Mouse (Mus musculus): ENCODE results near the gene Zfp455. TPM values are rescaled to one million over a fixed set of nuclear protein-coding genes. Genes with fewer than 3 reads are reported as not detected.
"Not testable (repeated sequence)": the region's sequence is repeated elsewhere in the genome, so short reads cannot be mapped to it uniquely, and the experiment has no call there.

The Zfp455 gene
- polyA plus RNA-seq (2015; fragmentation: Nextera tagmentation; extraction: Ambion mirVana) = 2.1 and 2.2 TPM in 2 replicates

DNA sequence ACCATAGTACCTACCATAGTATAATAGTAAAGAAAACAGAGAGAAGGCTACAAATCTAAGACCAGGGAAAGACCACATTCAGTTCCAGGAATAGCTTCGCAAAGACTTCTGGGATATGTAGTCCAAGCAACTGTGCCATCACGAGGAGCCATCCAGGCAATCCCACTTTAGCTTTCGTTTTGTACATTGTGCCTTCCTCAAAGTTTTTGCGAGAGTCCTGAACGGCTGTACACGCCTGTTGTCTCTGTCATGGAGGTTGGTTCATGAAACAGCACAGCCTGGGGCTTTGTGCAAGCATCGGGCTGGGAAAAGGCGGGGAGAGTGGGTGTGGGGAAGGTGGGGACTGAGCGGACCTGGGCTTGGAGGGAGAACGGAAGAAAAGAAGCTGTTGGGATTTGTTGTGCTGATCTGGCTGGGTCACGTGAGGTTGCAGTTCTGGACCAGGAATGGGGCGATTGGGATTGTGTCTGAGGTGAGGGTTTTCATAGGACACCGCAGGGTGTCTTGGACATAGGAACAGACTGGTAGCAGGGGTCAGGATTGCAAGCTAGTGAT is at the start of gene Zfp455:
Gene Zfp455 (plus strand): TSS at position 167 of the 555 bp plus-strand sequence.
- Histone ChIP-seq H3K9ac (ENCODE audit: low read length) (peak within 1 kb of the TSS; percentile 89), H3K4me3 (replicated peaks; ENCODE audit: low read length) (peak within 1 kb of the TSS; percentile 91), H3K36me3 (ENCODE audit: control insufficient read depth, insufficient read depth, low read length) (no peaks in the 10 kb centered on the region), H3K9me3 (replicated peaks; ENCODE audit: control insufficient read depth, low read length) (no peaks in the 10 kb centered on the region), H3K4me1 (ENCODE audit: control insufficient read depth, insufficient read depth, low read length) (no peaks in the 10 kb centered on the region), H3K27ac (ENCODE audit: low read length) (peak within 1 kb of the TSS; percentile 49; the same call in 1 of the 2 replicates), H3K4me2 (ENCODE audit: low read depth, low read length) (peak within 1 kb of the TSS; percentile 57), H3K27me3 (ENCODE audit: control insufficient read depth, insufficient read depth, low read length) (no peaks in the 10 kb centered on the region)
- WGBS = 3% methylated on average over 13 of the region's 13 CpGs
- peak; percentile 90 for ATAC-seq (ENCODE audit: insufficient read depth, low FRiP score)

DNA sequence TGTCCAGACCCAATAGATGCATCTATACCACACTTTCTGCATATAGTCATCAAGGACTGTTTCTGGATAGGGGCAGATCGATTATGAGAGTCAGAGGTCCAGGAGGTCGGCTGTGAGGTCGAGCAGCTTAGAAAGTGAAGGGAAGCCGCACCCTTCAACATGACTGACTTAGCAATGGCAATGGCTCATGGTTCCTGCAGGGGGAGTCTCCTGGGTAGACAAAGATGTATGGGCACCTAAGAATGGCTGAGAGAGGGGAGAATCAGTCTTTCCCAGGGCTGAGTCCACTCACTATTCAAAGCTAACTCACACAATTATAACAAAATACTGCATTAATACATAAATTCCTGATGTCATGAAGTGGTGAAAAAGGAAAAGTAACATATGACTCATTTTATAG is 28.2 kb upstream of the Zfp455 start:
- not testable (repeated sequence) for H3K27me3 ChIP-seq (ENCODE audit: control insufficient read depth, insufficient read depth, low read length); H3K4me2 ChIP-seq (ENCODE audit: low read depth, low read length); H3K4me1 ChIP-seq (ENCODE audit: control insufficient read depth, insufficient read depth, low read length); H3K4me3 ChIP-seq (replicated peaks; ENCODE audit: low read length); H3K36me3 ChIP-seq (ENCODE audit: control insufficient read depth, insufficient read depth, low read length); H3K9me3 ChIP-seq (replicated peaks; ENCODE audit: control insufficient read depth, low read length); H3K27ac ChIP-seq (ENCODE audit: low read length); ATAC-seq (ENCODE audit: insufficient read depth, low FRiP score); H3K9ac ChIP-seq (ENCODE audit: low read length)
- 54% methylated on average over 4 of the region's 4 CpGs for WGBS

DNA sequence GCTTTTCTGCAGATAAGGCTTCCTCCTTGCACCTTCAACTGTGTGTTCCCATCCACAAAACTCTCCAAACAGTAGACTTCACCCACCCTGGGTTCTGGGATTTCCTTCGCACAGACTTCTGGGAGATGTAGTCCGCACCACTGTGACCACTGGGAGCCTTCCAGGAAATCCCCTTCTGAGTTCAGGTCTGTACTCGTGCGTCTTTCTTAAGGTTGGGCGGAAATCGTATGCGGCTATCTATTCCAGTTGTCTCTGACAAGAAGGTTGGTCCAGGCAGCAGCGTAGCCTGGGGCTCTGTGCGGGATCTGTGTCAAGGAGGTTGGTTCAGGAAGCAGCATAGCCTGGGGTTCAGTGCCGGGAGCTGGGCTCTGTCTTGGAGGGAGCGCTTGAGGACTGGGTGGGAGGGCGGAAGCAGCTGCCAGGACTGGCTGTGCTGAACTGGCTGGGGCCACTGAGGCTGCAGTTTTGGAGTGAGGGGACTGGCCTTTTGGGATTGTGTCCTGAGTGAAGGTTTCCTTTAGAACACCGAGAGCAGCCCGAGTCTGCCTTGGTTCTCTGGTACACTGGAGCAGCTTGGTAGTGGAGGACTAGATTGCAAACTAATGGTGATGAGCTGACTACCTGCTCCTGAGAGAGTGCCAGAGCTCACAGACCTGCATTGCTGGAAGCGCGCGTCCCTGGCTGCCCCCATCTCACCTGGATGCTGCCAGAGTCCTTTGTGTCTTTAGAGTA is 21.1 kb upstream of the Zfp455 start, which contains the start of gene Rsl1:
Gene Rsl1 (plus strand): TSS at position 192 of the 732 bp plus-strand sequence.
- WGBS = under 1% methylated on average over 17 of the region's 17 CpGs
- H3K36me3 ChIP-seq (ENCODE audit: control insufficient read depth, insufficient read depth, low read length); H3K9me3 ChIP-seq (replicated peaks; ENCODE audit: control insufficient read depth, low read length); H3K27me3 ChIP-seq (ENCODE audit: control insufficient read depth, insufficient read depth, low read length); H3K4me1 ChIP-seq (ENCODE audit: control insufficient read depth, insufficient read depth, low read length): not testable (repeated sequence)
- ATAC-seq (ENCODE audit: insufficient read depth, low FRiP score) = peak; percentile 97
- peak within 1 kb of the TSS; percentile 67 for H3K4me2 ChIP-seq (ENCODE audit: low read depth, low read length)
- H3K4me3 ChIP-seq (replicated peaks; ENCODE audit: low read length) = peak within 1 kb of the TSS; percentile 72
- H3K27ac ChIP-seq (ENCODE audit: low read length) = peak within 1 kb of the TSS; percentile 81
- H3K9ac ChIP-seq (ENCODE audit: low read length) = peak within 1 kb of the TSS; percentile 82

DNA sequence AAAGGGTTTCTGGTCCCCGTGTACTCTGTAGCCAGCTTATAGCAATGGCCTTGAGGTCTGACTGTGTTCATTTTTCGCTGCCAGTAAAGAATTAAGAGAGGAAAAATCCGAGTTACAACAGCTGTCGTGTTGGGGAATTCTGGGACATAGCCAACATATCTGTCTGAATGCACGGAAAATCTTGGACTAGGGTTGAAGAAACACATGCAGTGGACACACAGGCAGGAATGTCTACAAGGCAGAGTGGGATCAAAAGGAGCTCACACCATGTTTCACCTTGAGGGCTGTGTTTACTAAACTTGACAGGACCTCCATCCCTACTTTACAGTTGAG is 20.6 kb upstream of the Zfp455 start:
- no peak overlapping the region for H3K27ac ChIP-seq (ENCODE audit: low read length)
- no peaks in the 10 kb centered on the region for H3K4me1 ChIP-seq (ENCODE audit: control insufficient read depth, insufficient read depth, low read length)
- 13% methylated on average over 5 of the region's 5 CpGs for WGBS
- no peaks in the 10 kb centered on the region for H3K36me3 ChIP-seq (ENCODE audit: control insufficient read depth, insufficient read depth, low read length)
- H3K9ac ChIP-seq (ENCODE audit: low read length) = peak overlapping the region; percentile 82
- no peaks in the 10 kb centered on the region for H3K9me3 ChIP-seq (replicated peaks; ENCODE audit: control insufficient read depth, low read length)
- no peaks in the 10 kb centered on the region for H3K27me3 ChIP-seq (ENCODE audit: control insufficient read depth, insufficient read depth, low read length)
- ATAC-seq (ENCODE audit: insufficient read depth, low FRiP score) = peak; percentile 34; the same call in 1 of the 2 replicates
- H3K4me2 ChIP-seq (ENCODE audit: low read depth, low read length) = peak overlapping the region; percentile 67
- H3K4me3 ChIP-seq (replicated peaks; ENCODE audit: low read length) = peak overlapping the region; percentile 72

DNA sequence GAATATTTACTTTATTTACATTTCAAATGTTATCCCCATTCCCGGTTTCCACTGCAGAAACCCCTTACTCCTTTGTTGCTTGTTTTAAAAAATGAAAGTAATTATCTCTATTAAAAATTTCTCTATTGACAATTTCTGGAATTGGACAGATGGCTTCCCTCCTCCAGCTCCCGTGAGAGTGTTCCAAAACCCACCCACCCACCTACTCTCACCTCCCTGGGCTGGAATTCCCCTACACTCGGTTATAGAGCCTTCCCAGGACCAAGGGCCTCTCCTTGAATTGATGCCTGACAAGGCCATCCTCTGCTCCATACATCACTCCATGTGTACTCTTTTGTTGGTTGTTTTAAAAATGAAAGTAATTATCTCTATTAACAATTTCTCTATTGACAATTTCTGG is 7.3 kb downstream of the Zfp455 start:
- ATAC-seq (ENCODE audit: insufficient read depth, low FRiP score) = no peak
- Histone ChIP-seq H3K27me3 (ENCODE audit: control insufficient read depth, insufficient read depth, low read length) (no peaks in the 10 kb centered on the region), H3K4me3 (replicated peaks; ENCODE audit: low read length) (no peak overlapping the region), H3K9ac (ENCODE audit: low read length) (no peak overlapping the region), H3K4me1 (ENCODE audit: control insufficient read depth, insufficient read depth, low read length) (no peaks in the 10 kb centered on the region), H3K4me2 (ENCODE audit: low read depth, low read length) (no peak overlapping the region), H3K9me3 (replicated peaks; ENCODE audit: control insufficient read depth, low read length) (no peaks in the 10 kb centered on the region), H3K27ac (ENCODE audit: low read length) (no peak overlapping the region), H3K36me3 (ENCODE audit: control insufficient read depth, insufficient read depth, low read length) (no peaks in the 10 kb centered on the region)
- WGBS = 67% methylated on average over 3 of the region's 3 CpGs

DNA sequence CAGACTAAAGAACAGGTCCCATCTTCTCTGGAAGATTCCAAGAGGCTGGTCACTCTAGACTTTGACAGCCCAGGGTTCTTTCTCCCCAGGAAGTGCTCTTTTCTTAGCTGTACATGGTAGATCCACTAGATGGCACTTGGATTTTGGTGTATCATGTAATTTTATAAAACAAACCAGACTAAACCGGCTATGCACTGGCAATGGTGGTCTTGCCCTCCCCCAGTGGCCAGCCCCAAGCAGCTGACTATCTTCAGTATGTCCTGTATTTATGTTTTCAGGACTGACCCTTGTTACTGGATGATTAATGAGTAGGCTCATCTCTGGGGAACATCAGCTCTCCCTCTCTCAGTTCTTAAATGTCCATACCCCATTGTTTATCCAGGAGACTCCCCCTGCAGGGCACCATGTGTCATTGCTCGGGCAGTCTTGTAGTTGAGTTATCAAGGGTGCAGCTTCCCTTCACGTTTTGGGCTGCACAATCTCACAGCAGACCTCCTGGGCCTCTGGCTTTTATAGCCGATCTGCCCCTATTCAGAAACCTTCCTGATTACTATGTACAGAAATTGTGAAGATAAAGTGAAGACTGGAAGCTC is 19.8 kb downstream of the Zfp455 start:
- no peaks in the 10 kb centered on the region for H3K27me3 ChIP-seq (ENCODE audit: control insufficient read depth, insufficient read depth, low read length)
- no peak overlapping the region for H3K4me2 ChIP-seq (ENCODE audit: low read depth, low read length)
- no peak overlapping the region for H3K4me3 ChIP-seq (replicated peaks; ENCODE audit: low read length)
- no peak overlapping the region for H3K27ac ChIP-seq (ENCODE audit: low read length)
- H3K9me3 ChIP-seq (replicated peaks; ENCODE audit: control insufficient read depth, low read length) = no peaks in the 10 kb centered on the region
- H3K4me1 ChIP-seq (ENCODE audit: control insufficient read depth, insufficient read depth, low read length) = no peaks in the 10 kb centered on the region
- WGBS = 59% methylated on average over 4 of the region's 4 CpGs
- no peak overlapping the region for H3K9ac ChIP-seq (ENCODE audit: low read length)
- ATAC-seq (ENCODE audit: insufficient read depth, low FRiP score) = no peak
- H3K36me3 ChIP-seq (ENCODE audit: control insufficient read depth, insufficient read depth, low read length) = no peaks in the 10 kb centered on the region

Other genes with a start within 250 kb of the Zfp455 start
- gene Zfp712, start 133.3 kb upstream of the Zfp455 start, polyA plus RNA-seq (2015; fragmentation: Nextera tagmentation; extraction: Ambion mirVana) = 3.9 TPM in 2 replicates
- gene Zfp708, start 96.5 kb upstream of the Zfp455 start, polyA plus RNA-seq (2015; fragmentation: Nextera tagmentation; extraction: Ambion mirVana) = 3.7 and 4.6 TPM in 2 replicates
- gene Gm28557, start 85.9 kb upstream of the Zfp455 start, polyA plus RNA-seq (2015; fragmentation: Nextera tagmentation; extraction: Ambion mirVana) = 3.1 and 3.3 TPM in 2 replicates
- 0.31 and 0.47 TPM in 2 replicates for gene Rslcan18, start 78.2 kb upstream of the Zfp455 start, polyA plus RNA-seq (2015; fragmentation: Nextera tagmentation; extraction: Ambion mirVana)
- 1.9 and 2.1 TPM in 2 replicates for gene Zfp759, start 72.8 kb upstream of the Zfp455 start, polyA plus RNA-seq (2015; fragmentation: Nextera tagmentation; extraction: Ambion mirVana)
- 7.5 and 10.0 TPM in 2 replicates for gene Rsl1, start 21.3 kb upstream of the Zfp455 start, polyA plus RNA-seq (2015; fragmentation: Nextera tagmentation; extraction: Ambion mirVana)
- gene Zfp458, start 84.0 kb downstream of the Zfp455 start, polyA plus RNA-seq (2015; fragmentation: Nextera tagmentation; extraction: Ambion mirVana) = 1.4 and 1.6 TPM in 2 replicates
- 0.42 and 0.85 TPM in 2 replicates for gene Zfp457, start 112.0 kb downstream of the Zfp455 start, polyA plus RNA-seq (2015; fragmentation: Nextera tagmentation; extraction: Ambion mirVana)
- gene Zfp595, start 138.1 kb downstream of the Zfp455 start, polyA plus RNA-seq (2015; fragmentation: Nextera tagmentation; extraction: Ambion mirVana) = 2.6 and 3.1 TPM in 2 replicates
- gene Gm28044, start 166.0 kb downstream of the Zfp455 start, polyA plus RNA-seq (2015; fragmentation: Nextera tagmentation; extraction: Ambion mirVana) = 0.28 TPM in 1 of 2 replicates, not detected in the other
- 1.4 and 1.5 TPM in 2 replicates for gene Zfp953, start 166.1 kb downstream of the Zfp455 start, polyA plus RNA-seq (2015; fragmentation: Nextera tagmentation; extraction: Ambion mirVana)
- gene Gm28041, start 181.2 kb downstream of the Zfp455 start, polyA plus RNA-seq (2015; fragmentation: Nextera tagmentation; extraction: Ambion mirVana) = 0.36 and 0.50 TPM in 2 replicates
- 1.7 and 2.5 TPM in 2 replicates for gene Zfp456, start 181.3 kb downstream of the Zfp455 start, polyA plus RNA-seq (2015; fragmentation: Nextera tagmentation; extraction: Ambion mirVana)
- gene Zfp429, start 205.3 kb downstream of the Zfp455 start, polyA plus RNA-seq (2015; fragmentation: Nextera tagmentation; extraction: Ambion mirVana) = 6.7 TPM in 2 replicates
- gene Zfp459, start 226.9 kb downstream of the Zfp455 start, polyA plus RNA-seq (2015; fragmentation: Nextera tagmentation; extraction: Ambion mirVana) = 0.75 and 1.2 TPM in 2 replicates

All from stomach, embryonic 16.5 days (tissue).